Mouse (Mus musculus): Measurements from ENCODE around the gene Phlda3. TPM values are rescaled to one million over a fixed set of nuclear protein-coding genes. Genes with fewer than 3 reads are reported as not detected.

Phlda3 gene
- total RNA-seq, 2 experiments from 2014 or later, result 1.1 TPM; not detected in 1

Other genes with a start within 250 kb of the Phlda3 start
- gene Nav1, start 158.8 kb upstream of the Phlda3 start, total RNA-seq (2015), result 15.7 and 16.9 TPM in 2 replicates
- gene Nav1, start 158.8 kb upstream of the Phlda3 start, total RNA-seq (2017), result 2.0 and 2.8 TPM in 2 replicates
- gene Csrp1, start 46.1 kb upstream of the Phlda3 start, total RNA-seq (2015), result 103 and 106 TPM in 2 replicates
- 104 and 113 TPM in 2 replicates for gene Csrp1, start 46.1 kb upstream of the Phlda3 start, total RNA-seq (2017)
- not detected in 2 replicates for gene Tnni1, start 13.3 kb downstream of the Phlda3 start, total RNA-seq (2015)
- gene Tnni1, start 13.3 kb downstream of the Phlda3 start, total RNA-seq (2017), result not detected in 2 replicates
- gene Lad1, start 52.5 kb downstream of the Phlda3 start, total RNA-seq (2015), result not detected in 2 replicates
- not detected in 2 replicates for gene Lad1, start 52.5 kb downstream of the Phlda3 start, total RNA-seq (2017)
- gene Tnnt2, start 70.2 kb downstream of the Phlda3 start, total RNA-seq (2015), result not detected in 2 replicates
- gene Tnnt2, start 70.2 kb downstream of the Phlda3 start, total RNA-seq (2017), result not detected in 2 replicates
- not detected in 2 replicates for gene Pkp1, start 153.1 kb downstream of the Phlda3 start, total RNA-seq (2015)
- not detected in 2 replicates for gene Pkp1, start 153.1 kb downstream of the Phlda3 start, total RNA-seq (2017)
- gene Igfn1, start 240.2 kb downstream of the Phlda3 start, total RNA-seq (2015), result not detected in 2 replicates
- not detected in 2 replicates for gene Igfn1, start 240.2 kb downstream of the Phlda3 start, total RNA-seq (2017)
- gene Tmem9, start 242.0 kb downstream of the Phlda3 start, total RNA-seq (2015), result 5.8 and 12.7 TPM in 2 replicates
- gene Tmem9, start 242.0 kb downstream of the Phlda3 start, total RNA-seq (2017), result 5.1 and 9.2 TPM in 2 replicates